Mouse (Mus musculus): Measurements from ENCODE around the gene Rcbtb2. TPM values are rescaled to one million over a fixed set of nuclear protein-coding genes. Genes with fewer than 3 reads are reported as not detected.
A peak's percentile ranks its signal among the peaks of the same experiment; 100 is the strongest.
"Not testable (repeated sequence)": the region's sequence is repeated elsewhere in the genome, so short reads cannot be mapped to it uniquely, and the experiment has no call there.

Gene Rcbtb2
- polyA plus RNA-seq, 1 experiment from 2014 or later = 32.2 TPM

- H3K9ac ChIP-seq (ENCODE audit: low read depth, low read length) = no peak overlapping the region
- H3K4me1 ChIP-seq (replicated peaks; ENCODE audit: control insufficient read depth, insufficient read depth, low read length) = peaks cover 14% of the 10 kb centered on the region; the same call in 1 of the 2 replicates
- H3K27me3 ChIP-seq (replicated peaks; ENCODE audit: control insufficient read depth, insufficient read depth, low read length) = no peaks in the 10 kb centered on the region
- TF ChIP-seq CTCF (IDR thresholded peaks at IDR 0.05; ENCODE audit: low read depth) = no peak
- WGBS = 45% methylated on average over 1 of the region's 1 CpGs
- no peak; the same call in 1 of the 2 replicates for ATAC-seq
- no peak overlapping the region for H3K4me2 ChIP-seq (replicated peaks; ENCODE audit: low read depth)
- peak overlapping the region; percentile 63 for H3K27ac ChIP-seq (ENCODE audit: low read depth, low read length)
- no peak overlapping the region for H3K4me3 ChIP-seq (ENCODE audit: low read depth, low read length)
- H3K9me3 ChIP-seq (ENCODE audit: control insufficient read depth) = no peaks in the 10 kb centered on the region
- no peaks in the 10 kb centered on the region for H3K36me3 ChIP-seq (ENCODE audit: control insufficient read depth, insufficient read depth)
Measured at GRCm38 (mm10) chr14:73111091-73111490, 11.7 kb upstream of the Rcbtb2 start.

GRCm38 (mm10) chr14:73112186-73112840 is 10.5 kb upstream of the Rcbtb2 start:
- Histone ChIP-seq H3K9me3 (ENCODE audit: control insufficient read depth) (no peaks in the 10 kb centered on the region), H3K36me3 (ENCODE audit: control insufficient read depth, insufficient read depth) (no peaks in the 10 kb centered on the region), H3K27ac (ENCODE audit: low read depth, low read length) (peak overlapping the region; percentile 35), H3K9ac (ENCODE audit: low read depth, low read length) (no peak overlapping the region), H3K4me2 (replicated peaks; ENCODE audit: low read depth) (peak overlapping the region; percentile 33; the same call in 1 of the 2 replicates), H3K27me3 (replicated peaks; ENCODE audit: control insufficient read depth, insufficient read depth, low read length) (no peaks in the 10 kb centered on the region), H3K4me1 (replicated peaks; ENCODE audit: control insufficient read depth, insufficient read depth, low read length) (peaks cover 12% of the 10 kb centered on the region; the same call in 1 of the 2 replicates), H3K4me3 (ENCODE audit: low read depth, low read length) (no peak overlapping the region)
- TF ChIP-seq CTCF (IDR thresholded peaks at IDR 0.05; ENCODE audit: low read depth) = no peak
- WGBS = 32% methylated on average over 12 of the region's 12 CpGs
- ATAC-seq = peak; percentile 33; the same call in 1 of the 2 replicates

DNA sequence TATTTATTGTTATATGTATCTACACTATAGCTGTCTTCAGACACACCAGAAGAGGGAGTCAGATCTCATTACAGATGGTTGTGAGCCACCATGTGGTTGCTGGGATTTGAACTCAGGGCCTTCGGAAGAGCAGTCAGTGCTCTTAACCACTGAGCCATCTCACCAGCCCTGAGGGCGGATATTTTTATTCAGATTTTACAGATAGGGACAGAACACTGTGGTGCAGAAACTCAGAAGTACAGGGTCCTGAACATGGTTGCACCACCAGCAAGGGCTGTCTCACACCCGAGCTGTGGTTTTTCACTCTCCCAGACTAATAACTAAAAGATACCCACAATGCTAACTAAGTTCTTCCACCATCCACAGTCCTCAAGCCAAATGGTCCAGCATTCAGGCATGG is 7.9 kb upstream of the Rcbtb2 start:
- H3K36me3 ChIP-seq (ENCODE audit: control insufficient read depth, insufficient read depth); H3K9ac ChIP-seq (ENCODE audit: low read depth, low read length); H3K4me2 ChIP-seq (replicated peaks; ENCODE audit: low read depth); ATAC-seq; H3K9me3 ChIP-seq (ENCODE audit: control insufficient read depth); H3K4me3 ChIP-seq (ENCODE audit: low read depth, low read length); H3K27ac ChIP-seq (ENCODE audit: low read depth, low read length); H3K27me3 ChIP-seq (replicated peaks; ENCODE audit: control insufficient read depth, insufficient read depth, low read length); H3K4me1 ChIP-seq (replicated peaks; ENCODE audit: control insufficient read depth, insufficient read depth, low read length): not testable (repeated sequence)
- WGBS = 87% methylated on average over 3 of the region's 3 CpGs

DNA sequence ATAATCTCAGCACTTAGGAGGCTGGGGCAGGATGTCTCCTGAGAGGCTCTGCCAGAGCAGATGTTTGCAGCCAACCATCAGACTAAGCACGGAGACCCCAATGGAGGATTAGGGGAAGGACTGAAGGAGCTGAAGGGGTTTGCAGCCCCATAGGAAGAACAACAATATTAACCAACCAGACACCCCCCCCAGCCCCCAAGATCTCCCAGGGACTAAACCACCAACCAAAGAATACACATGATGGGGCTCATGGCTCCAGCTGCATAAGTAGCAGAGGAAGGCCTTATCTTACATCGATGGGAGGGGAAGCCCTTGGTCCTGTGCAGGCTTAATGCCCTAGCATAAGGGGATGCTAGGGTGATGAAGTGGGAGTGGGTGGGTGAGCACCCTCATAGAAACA is 6.5 kb upstream of the Rcbtb2 start:
- no peaks in the 10 kb centered on the region for H3K27me3 ChIP-seq (replicated peaks; ENCODE audit: control insufficient read depth, insufficient read depth, low read length)
- H3K36me3 ChIP-seq (ENCODE audit: control insufficient read depth, insufficient read depth) = no peaks in the 10 kb centered on the region
- H3K9me3 ChIP-seq (ENCODE audit: control insufficient read depth) = no peaks in the 10 kb centered on the region
- no peak overlapping the region for H3K4me3 ChIP-seq (ENCODE audit: low read depth, low read length)
- no peak overlapping the region for H3K9ac ChIP-seq (ENCODE audit: low read depth, low read length)
- no peak for TF ChIP-seq CTCF (IDR thresholded peaks at IDR 0.05; ENCODE audit: low read depth)
- ATAC-seq = no peak
- H3K27ac ChIP-seq (ENCODE audit: low read depth, low read length) = no peak overlapping the region
- peaks cover 10% of the 10 kb centered on the region; the same call in 1 of the 2 replicates for H3K4me1 ChIP-seq (replicated peaks; ENCODE audit: control insufficient read depth, insufficient read depth, low read length)
- no peak overlapping the region for H3K4me2 ChIP-seq (replicated peaks; ENCODE audit: low read depth)
- 56% methylated on average over 2 of the region's 2 CpGs for WGBS

DNA sequence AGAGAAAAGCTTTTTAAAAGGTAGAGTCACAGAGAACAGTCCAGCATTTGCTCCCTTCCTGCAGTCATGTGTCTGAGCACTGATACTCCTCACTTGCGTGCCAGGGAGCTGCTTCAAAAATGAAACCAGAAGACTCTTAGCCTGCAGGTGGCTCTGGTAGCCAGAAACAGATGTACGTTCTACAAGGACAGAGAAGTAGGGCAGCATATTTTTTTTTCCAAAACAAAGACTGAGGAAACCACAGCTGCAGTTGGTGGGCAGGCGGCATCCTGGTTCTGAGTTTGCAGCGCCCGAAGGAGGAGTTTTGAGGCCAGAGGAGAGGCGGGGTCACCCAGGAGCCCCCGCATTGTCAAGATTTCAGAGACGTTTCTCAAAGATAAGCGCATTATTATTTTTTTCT is 5.9 kb upstream of the Rcbtb2 start:
- WGBS = 29% methylated on average over 9 of the region's 9 CpGs
- H3K9ac ChIP-seq (ENCODE audit: low read depth, low read length) = no peak overlapping the region
- H3K27me3 ChIP-seq (replicated peaks; ENCODE audit: control insufficient read depth, insufficient read depth, low read length) = no peaks in the 10 kb centered on the region
- H3K36me3 ChIP-seq (ENCODE audit: control insufficient read depth, insufficient read depth) = no peaks in the 10 kb centered on the region
- peak; percentile 54 for TF ChIP-seq CTCF (IDR thresholded peaks at IDR 0.05; ENCODE audit: low read depth)
- no peaks in the 10 kb centered on the region for H3K9me3 ChIP-seq (ENCODE audit: control insufficient read depth)
- peaks cover 10% of the 10 kb centered on the region; the same call in 1 of the 2 replicates for H3K4me1 ChIP-seq (replicated peaks; ENCODE audit: control insufficient read depth, insufficient read depth, low read length)
- H3K4me3 ChIP-seq (ENCODE audit: low read depth, low read length) = peak overlapping the region; percentile 12; the same call in 1 of the 2 replicates
- ATAC-seq = no peak
- H3K27ac ChIP-seq (ENCODE audit: low read depth, low read length) = no peak overlapping the region; the same call in none of the 2 replicates
- peak overlapping the region; percentile 43 for H3K4me2 ChIP-seq (replicated peaks; ENCODE audit: low read depth)

- peak overlapping the region; percentile 43; the same call in 1 of the 2 replicates for H3K4me2 ChIP-seq (replicated peaks; ENCODE audit: low read depth)
- ATAC-seq = no peak; the same call in 1 of the 2 replicates
- H3K27me3 ChIP-seq (replicated peaks; ENCODE audit: control insufficient read depth, insufficient read depth, low read length) = no peaks in the 10 kb centered on the region
- H3K9me3 ChIP-seq (ENCODE audit: control insufficient read depth) = no peaks in the 10 kb centered on the region
- no peaks in the 10 kb centered on the region for H3K36me3 ChIP-seq (ENCODE audit: control insufficient read depth, insufficient read depth)
- WGBS = 70% methylated on average over 7 of the region's 7 CpGs
- no peak overlapping the region for H3K9ac ChIP-seq (ENCODE audit: low read depth, low read length)
- peaks cover 13% of the 10 kb centered on the region; the same call in 1 of the 2 replicates for H3K4me1 ChIP-seq (replicated peaks; ENCODE audit: control insufficient read depth, insufficient read depth, low read length)
- no peak overlapping the region for H3K27ac ChIP-seq (ENCODE audit: low read depth, low read length)
- no peak overlapping the region for H3K4me3 ChIP-seq (ENCODE audit: low read depth, low read length)
- peak; percentile 78 for TF ChIP-seq CTCF (IDR thresholded peaks at IDR 0.05; ENCODE audit: low read depth)
Measured at GRCm38 (mm10) chr14:73117411-73118392, 5.1 kb upstream of the Rcbtb2 start.
